Mouse (Mus musculus): ENCODE results near the gene Top2b. TPM values are rescaled to one million over a fixed set of nuclear protein-coding genes. Genes with fewer than 3 reads are reported as not detected.

Top2b gene
- total and polyA plus RNA-seq, 3 experiments = 29.5 to 190 (median 39.5) TPM

- Histone ChIP-seq H3K4me3 (ENCODE audit: control insufficient read depth in 1 of 2, insufficient read depth in 1 of 2, low read depth in 2 of 2, low read length in 2 of 2) (no peak overlapping the region), H3K79me2 (ENCODE audit: control insufficient read depth, insufficient read depth, low read length, poor library complexity) (no peaks in the 10 kb centered on the region), H3K36me3 (ENCODE audit: control insufficient read depth in 1 of 2, insufficient read depth in 2 of 2, low read length in 2 of 2) (no peaks in the 10 kb centered on the region), H3K4me1 (ENCODE audit: control insufficient read depth in 1 of 2, insufficient read depth in 2 of 2, low read length in 2 of 2) (no peaks in the 10 kb centered on the region; a peak in 1 of 4 replicates), H3K9me3 (replicated peaks; ENCODE audit: insufficient read depth, low read length) (no peaks in the 10 kb centered on the region), H3K9ac (ENCODE audit: control insufficient read depth, low read depth, low read length, poor library complexity, severe bottlenecking) (no peak overlapping the region), H3K27ac (ENCODE audit: control insufficient read depth, low read depth, low read length) (no peak overlapping the region), H3K27me3 (ENCODE audit: control insufficient read depth in 1 of 2, insufficient read depth in 2 of 2, low read length in 2 of 2) (no peaks in the 10 kb centered on the region)
- no peak for DNase-seq (ENCODE audit: low read depth, low spot score)
- TF ChIP-seq USF1 (IDR thresholded peaks at IDR 0.05; ENCODE audit: low read depth, low read length) (no peak), EP300 (IDR thresholded peaks at IDR 0.05; ENCODE audit: low read depth in 1 of 2, low read length in 2 of 2) (no peak), BHLHE40 (IDR thresholded peaks at IDR 0.05; ENCODE audit: borderline replicate concordance, low read depth, low read length) (no peak), ZC3H11A (IDR thresholded peaks at IDR 0.05; ENCODE audit: low read depth, low read length) (no peak), MYB (IDR thresholded peaks at IDR 0.05; ENCODE audit: low read depth, low read length) (no peak), MAFK (IDR thresholded peaks at IDR 0.05; ENCODE audit: borderline replicate concordance, low read depth, low read length) (no peak), HCFC1 (IDR thresholded peaks at IDR 0.05; ENCODE audit: low read depth, low read length) (no peak), MYC (IDR thresholded peaks at IDR 0.05; ENCODE audit: low read depth, low read length) (no peak), GATA1 (IDR thresholded peaks at IDR 0.05; ENCODE audit: low read depth, low read length) (no peak), E2F4 (IDR thresholded peaks at IDR 0.05; ENCODE audit: borderline replicate concordance, low read depth, low read length) (no peak), RCOR1 (IDR thresholded peaks at IDR 0.05; ENCODE audit: low read depth, low read length) (no peak), ZKSCAN1 (IDR thresholded peaks at IDR 0.05; ENCODE audit: low read depth, low read length) (no peak), JUND (IDR thresholded peaks at IDR 0.05; ENCODE audit: low read depth, low read length) (no peak), RAD21 (IDR thresholded peaks at IDR 0.05; ENCODE audit: low read depth, low read length) (no peak), CHD2 (IDR thresholded peaks at IDR 0.05; ENCODE audit: low read length) (no peak), NELFE (IDR thresholded peaks at IDR 0.05; ENCODE audit: low read depth, low read length) (no peak)
These were observed 45.2 kb upstream of the Top2b start for GRCm38 (mm10) chr14:16319818-16320217.

GRCm38 (mm10) chr14:16324394-16324793, 40.6 kb upstream of the Top2b start:
- no peak overlapping the region for H3K9ac ChIP-seq (ENCODE audit: control insufficient read depth, low read depth, low read length, poor library complexity, severe bottlenecking)

More at GRCm38 (mm10) chr14:16324394-16324793, 40.6 kb upstream of the Top2b start:
- no peak overlapping the region for H3K27ac ChIP-seq (ENCODE audit: control insufficient read depth, low read depth, low read length)
- DNase-seq (ENCODE audit: low read depth, low spot score) = no peak
- H3K4me3 ChIP-seq (ENCODE audit: control insufficient read depth in 1 of 2, insufficient read depth in 1 of 2, low read depth in 2 of 2, low read length in 2 of 2) = no peak overlapping the region
- H3K4me1 ChIP-seq (ENCODE audit: control insufficient read depth in 1 of 2, insufficient read depth in 2 of 2, low read length in 2 of 2) = no peaks in the 10 kb centered on the region
- H3K27me3 ChIP-seq (ENCODE audit: control insufficient read depth in 1 of 2, insufficient read depth in 2 of 2, low read length in 2 of 2) = no peaks in the 10 kb centered on the region
- TF ChIP-seq ETS1 (IDR thresholded peaks at IDR 0.05; ENCODE audit: low read depth, low read length) (no peak), MAX (IDR thresholded peaks at IDR 0.05; ENCODE audit: low read length) (no peak), JUND (IDR thresholded peaks at IDR 0.05; ENCODE audit: low read depth, low read length) (no peak), POLR2A (IDR thresholded peaks at IDR 0.05; ENCODE audit: control insufficient read depth in 1 of 2, insufficient read depth in 1 of 2, low read depth in 1 of 2, low read length in 2 of 2, poor library complexity in 1 of 2) (no peak), GATA1 (IDR thresholded peaks at IDR 0.05; ENCODE audit: low read depth, low read length) (no peak), SIN3A (IDR thresholded peaks at IDR 0.05; ENCODE audit: low read length) (no peak), MYC (IDR thresholded peaks at IDR 0.05; ENCODE audit: low read depth, low read length) (no peak), MAFK (IDR thresholded peaks at IDR 0.05; ENCODE audit: borderline replicate concordance, low read depth, low read length) (no peak), ELF1 (IDR thresholded peaks at IDR 0.05; ENCODE audit: low read depth, low read length) (no peak), TCF12 (IDR thresholded peaks at IDR 0.05; ENCODE audit: low read depth, low read length) (no peak)
- H3K9me3 ChIP-seq (replicated peaks; ENCODE audit: insufficient read depth, low read length) = no peaks in the 10 kb centered on the region
- no peaks in the 10 kb centered on the region for H3K36me3 ChIP-seq (ENCODE audit: control insufficient read depth in 1 of 2, insufficient read depth in 2 of 2, low read length in 2 of 2)
- H3K79me2 ChIP-seq (ENCODE audit: control insufficient read depth, insufficient read depth, low read length, poor library complexity) = no peaks in the 10 kb centered on the region
